Mouse (Mus musculus): ENCODE measurements around the gene Hist1h3f. TPM values are rescaled to one million over a fixed set of nuclear protein-coding genes. Genes with fewer than 3 reads are reported as not detected.

Gene Hist1h3f
- total RNA-seq, 2 experiments from 2014 or later: 5.5 to 6.4 TPM

Small RNA genes within 50 kb of the gene (microRNA-seq; reads per million reads assigned to microRNA genes)
- gene Gm44297: 0 reads per million in 2 experiments
- gene Gm44359: 0 reads per million in 2 experiments
- 0 reads per million in 2 experiments for gene Gm44394
- gene n-TStga1: 0 reads per million in 2 experiments

Other genes starting within 250 kb of the Hist1h3f start
- 10 to 100 TPM in 1 of 2 experiments, 1 to 10 TPM in 1; 8.4 to 11.1 TPM for gene Zfp322a, start 174.8 kb upstream of the Hist1h3f start, total RNA-seq (2021)
- 1 to 10 TPM; 3.2 to 3.3 TPM for gene Abt1, start 120.2 kb upstream of the Hist1h3f start, total RNA-seq (2021)
- gene Btn1a1, start 78.2 kb upstream of the Hist1h3f start, total RNA-seq (2021): not detected
- gene Btn2a2, start 55.2 kb upstream of the Hist1h3f start, total RNA-seq (2021): not detected
- gene Hist1h4h, start 13.0 kb upstream of the Hist1h3f start, total RNA-seq (2021): 100 to 1,000 TPM; 130 to 153 TPM
- 10 to 100 TPM in 1 of 2 experiments, 1 to 10 TPM in 1; 7.7 to 11.5 TPM for gene Hist1h2af, start 10.1 kb upstream of the Hist1h3f start, total RNA-seq (2021)
- 1 to 10 TPM; 2.8 to 5.0 TPM for gene Hist1h3g, start 8.6 kb upstream of the Hist1h3f start, total RNA-seq (2021)
- gene Hist1h2bh, start 660 bp upstream of the Hist1h3f start, total RNA-seq (2021): 1 to 10 TPM; 1.7 to 2.1 TPM
- 10 to 100 TPM; 12.5 to 22.4 TPM for gene Hist1h4f, start 7.6 kb downstream of the Hist1h3f start, total RNA-seq (2021)
- 1 to 10 TPM; 1.6 to 2.0 TPM for gene Hist1h1d, start 9.2 kb downstream of the Hist1h3f start, total RNA-seq (2021)
- 10 to 100 TPM; 11.9 to 17.0 TPM for gene Hist1h3e, start 18.3 kb downstream of the Hist1h3f start, total RNA-seq (2021)
- 1 to 10 TPM; 1.6 to 2.8 TPM for gene Hist1h2ae, start 27.2 kb downstream of the Hist1h3f start, total RNA-seq (2021)
- gene Hist1h2bg, start 27.3 kb downstream of the Hist1h3f start, total RNA-seq (2021): 10 to 100 TPM; 15.3 to 21.1 TPM
- gene Hist1h2bf, start 30.1 kb downstream of the Hist1h3f start, total RNA-seq (2021): 1 to 10 TPM; 7.5 to 8.5 TPM
- 1 to 10 TPM; 1.2 to 2.2 TPM for gene Hist1h2ad, start 30.3 kb downstream of the Hist1h3f start, total RNA-seq (2021)
- gene Hist1h3d, start 31.7 kb downstream of the Hist1h3f start, total RNA-seq (2021): 1 to 10 TPM; 2.8 to 4.8 TPM
- gene Hist1h4d, start 37.5 kb downstream of the Hist1h3f start, total RNA-seq (2021): 10 to 100 TPM; 39.6 to 39.7 TPM
- 10 to 100 TPM; 16.6 to 18.7 TPM for gene Hist1h2be, start 77.1 kb downstream of the Hist1h3f start, total RNA-seq (2021)
- 10 to 100 TPM; 42.9 to 50.8 TPM for gene Hist1h1e, start 78.5 kb downstream of the Hist1h3f start, total RNA-seq (2021)
- gene Hist1h2ac, start 139.9 kb downstream of the Hist1h3f start, total RNA-seq (2021): 1 to 10 TPM; 1.3 to 1.4 TPM
- 10 to 100 TPM; 65.6 to 72.3 TPM for gene Hist1h2bc, start 140.1 kb downstream of the Hist1h3f start, total RNA-seq (2021)
- gene Hist1h1t, start 151.8 kb downstream of the Hist1h3f start, total RNA-seq (2021): not detected
- gene Hist1h4c, start 154.4 kb downstream of the Hist1h3f start, total RNA-seq (2021): 10 to 100 TPM; 62.8 to 75.7 TPM
- gene Hfe, start 166.8 kb downstream of the Hist1h3f start, total RNA-seq (2021): 10 to 100 TPM; 17.6 to 27.0 TPM
- gene Hist1h1c, start 194.8 kb downstream of the Hist1h3f start, total RNA-seq (2021): 100 to 1,000 TPM; 188 to 225 TPM
- gene Hist1h3c, start 201.6 kb downstream of the Hist1h3f start, total RNA-seq (2021): 1 to 10 TPM; 4.5 to 4.6 TPM
- 1 to 10 TPM; 5.1 to 7.0 TPM for gene Hist1h2bb, start 202.7 kb downstream of the Hist1h3f start, total RNA-seq (2021)
- 10 to 100 TPM in 1 of 2 experiments, 1 to 10 TPM in 1; 9.4 to 10.3 TPM for gene Hist1h2ab, start 207.1 kb downstream of the Hist1h3f start, total RNA-seq (2021)
- gene Hist1h3b, start 208.2 kb downstream of the Hist1h3f start, total RNA-seq (2021): 10 to 100 TPM; 14.2 to 14.3 TPM
- 1 to 10 TPM; 5.8 to 8.4 TPM for gene Hist1h4b, start 213.0 kb downstream of the Hist1h3f start, total RNA-seq (2021)
- gene Hist1h4a, start 217.2 kb downstream of the Hist1h3f start, total RNA-seq (2021): 1 to 10 TPM; 6.4 to 7.2 TPM
- gene Hist1h3a, start 218.3 kb downstream of the Hist1h3f start, total RNA-seq (2021): 10 to 100 TPM in 1 of 2 experiments, 1 to 10 TPM in 1; 9.9 to 14.4 TPM
- 1 to 10 TPM; 5.6 to 7.4 TPM for gene Hist1h1a, start 219.6 kb downstream of the Hist1h3f start, total RNA-seq (2021)
- gene Trim38, start 225.9 kb downstream of the Hist1h3f start, total RNA-seq (2021): not detected